Mouse (Mus musculus) C2C12 (cell line): ENCODE results near the gene Olfr1163. TPM values are rescaled to one million over a fixed set of nuclear protein-coding genes. Genes with fewer than 3 reads are reported as not detected.
"Not testable (repeated sequence)": the region's sequence is repeated elsewhere in the genome, so short reads cannot be mapped to it uniquely, and the experiment has no call there.

ENCODE experiments used
- H3K27me3 ChIP-seq: one replicate; pipeline ENCODE4 v1.6.1; 2011; ENCODE audit not compliant: control insufficient read depth, insufficient read depth, insufficient read length
- H3K36me3 ChIP-seq: one replicate; pipeline ENCODE4 v1.6.1; 2011; ENCODE audit not compliant: control insufficient read depth, insufficient read depth
- H3K4me3 ChIP-seq: one replicate; pipeline ENCODE4 v1.5.1; 2011; ENCODE audit warnings: mild to moderate bottlenecking, control low read depth; ENCODE audit not compliant: poor library complexity, insufficient read depth, severe bottlenecking
- H3K79me2 ChIP-seq: one replicate; pipeline ENCODE4 v1.6.1; 2011; ENCODE audit not compliant: control insufficient read depth, insufficient read depth
- H3K79me3 ChIP-seq: one replicate; pipeline ENCODE4 v1.6.1; 2011; ENCODE audit warnings: low read depth, control low read depth
- H3ac ChIP-seq: one replicate; pipeline ENCODE3; 2011; ENCODE audit warnings: low read depth; ENCODE audit not compliant: control insufficient read depth, insufficient read length
- CEBPB ChIP-seq: IDR thresholded peaks from one replicate; pipeline ENCODE4 v1.6.1; 2011; ENCODE audit warnings: low read depth, mild to moderate bottlenecking, control low read depth, moderate library complexity
- CTCF ChIP-seq: IDR thresholded peaks from one replicate; pipeline ENCODE4 v1.5.1; 2011; ENCODE audit not compliant: control insufficient read depth, insufficient read depth, insufficient read length
- FOSL1 ChIP-seq: IDR thresholded peaks from one replicate; pipeline ENCODE4 v1.8.0; 2011; ENCODE audit warnings: mild to moderate bottlenecking, low read length; ENCODE audit not compliant: poor library complexity, insufficient read depth, severe bottlenecking
- MAX ChIP-seq: IDR thresholded peaks from one replicate; pipeline ENCODE4 v1.6.1; 2011; ENCODE audit warnings: mild to moderate bottlenecking, control low read depth
- MYOD1 ChIP-seq: IDR thresholded peaks from one replicate; pipeline ENCODE4 v1.6.1; 2011; ENCODE audit warnings: low read depth; ENCODE audit not compliant: control insufficient read depth, insufficient read length
- MYOG ChIP-seq: IDR thresholded peaks from one replicate; pipeline ENCODE4 v1.6.1; 2011; ENCODE audit not compliant: control insufficient read depth, insufficient read length; ENCODE audit errors: extremely low read depth
- USF1 ChIP-seq: IDR thresholded peaks from one replicate; pipeline ENCODE4 v1.6.1; 2011; ENCODE audit warnings: low read depth, mild to moderate bottlenecking, control low read depth, moderate library complexity
- long read RNA-seq, 2 experiments: library from polyadenylated mRNA; unstranded; transcript quantifications; one replicate each; pipeline ENCODE4 v2.0.0; 2019 to 2020
- polyA plus RNA-seq: library from polyadenylated mRNA; unstranded; fragments of >200 nt; fragmentation: generic; extraction: Trizol; gene quantifications from one replicate; pipeline ENCODE4 v1.2.1, GENCODE M21; 2012; ENCODE audit warnings: missing spikeins

The Olfr1163 gene
- polyA plus RNA-seq, result not detected
- long read RNA-seq, experiment 1, result 0 reads
- long read RNA-seq, experiment 2, result 0 reads

GRCm38 (mm10) chr2:88071730-88072129 lies at the start of gene Olfr1163:
Gene Olfr1163 (minus strand): TSS chr2:88071830.
- no peaks in the 10 kb centered on the region for H3K79me2 ChIP-seq
- H3K79me3 ChIP-seq, result no peaks in the 10 kb centered on the region
- no peaks in the 10 kb centered on the region for H3K36me3 ChIP-seq
- H3K4me3 ChIP-seq, result no peak within 1 kb of the TSS
- no peak within 1 kb of the TSS for H3ac ChIP-seq
- no peaks in the 10 kb centered on the region for H3K27me3 ChIP-seq
- no peak for TF ChIP-seq USF1
- no peak for TF ChIP-seq CTCF
- TF ChIP-seq FOSL1, result no peak
- TF ChIP-seq MYOD1, result no peak
- no peak for TF ChIP-seq MAX
- TF ChIP-seq CEBPB, result no peak
- no peak for TF ChIP-seq MYOG

- Histone ChIP-seq H3K27me3 (no peaks in the 10 kb centered on the region), H3ac (no peak within 1 kb of the TSS), H3K79me3 (no peaks in the 10 kb centered on the region), H3K36me3 (no peaks in the 10 kb centered on the region), H3K4me3 (no peak within 1 kb of the TSS), H3K79me2 (no peaks in the 10 kb centered on the region)
- TF ChIP-seq USF1, result no peak
- TF ChIP-seq CTCF, result no peak
- no peak for TF ChIP-seq MAX
- TF ChIP-seq MYOG, result no peak
- TF ChIP-seq CEBPB, result no peak
These were observed 22.2 kb upstream of the Olfr1163 start, which contains the start of gene Olfr1164 for GRCm38 (mm10) chr2:88093866-88094265. Gene Olfr1164 (minus strand): TSS chr2:88093966.

- H3K79me3 ChIP-seq, result no peaks in the 10 kb centered on the region
- no peak overlapping the region for H3ac ChIP-seq
- TF ChIP-seq MAX (no peak), MYOG (no peak), MYOD1 (no peak), USF1 (no peak), CEBPB (no peak), FOSL1 (no peak), CTCF (no peak)
- H3K79me2 ChIP-seq, result no peaks in the 10 kb centered on the region
- H3K4me3 ChIP-seq, result no peak overlapping the region
- no peaks in the 10 kb centered on the region for H3K27me3 ChIP-seq
- no peaks in the 10 kb centered on the region for H3K36me3 ChIP-seq
These were observed 8.0 kb downstream of the Olfr1163 start for GRCm38 (mm10) chr2:88063587-88063986.

- Histone ChIP-seq H3K27me3 (no peaks in the 10 kb centered on the region), H3K36me3 (no peaks in the 10 kb centered on the region), H3K4me3 (no peak within 1 kb of the TSS), H3K79me2 (no peaks in the 10 kb centered on the region), H3K79me3 (no peaks in the 10 kb centered on the region), H3ac (no peak within 1 kb of the TSS)
- no peak for TF ChIP-seq MYOD1
- no peak for TF ChIP-seq CEBPB
- TF ChIP-seq CTCF, result no peak
- TF ChIP-seq MYOG, result no peak
- TF ChIP-seq FOSL1, result no peak
- no peak for TF ChIP-seq USF1
- no peak for TF ChIP-seq MAX
These were observed 20.6 kb downstream of the Olfr1163 start, which contains the start of gene Olfr1162 for GRCm38 (mm10) chr2:88051029-88051428. Gene Olfr1162 (minus strand): TSS chr2:88051129.

- no peak for TF ChIP-seq FOSL1
- no peak for TF ChIP-seq MYOG
- TF ChIP-seq CEBPB, result no peak
- no peak for TF ChIP-seq MAX
- TF ChIP-seq USF1, result no peak
- no peak for TF ChIP-seq CTCF
- no peak for TF ChIP-seq MYOD1
- no peak within 1 kb of the TSS for H3ac ChIP-seq
- H3K79me2 ChIP-seq, result no peaks in the 10 kb centered on the region
- no peaks in the 10 kb centered on the region for H3K36me3 ChIP-seq
- H3K27me3 ChIP-seq, result no peaks in the 10 kb centered on the region
- H3K79me3 ChIP-seq, result no peaks in the 10 kb centered on the region
- H3K4me3 ChIP-seq, result no peak within 1 kb of the TSS
These were observed 34.0 kb downstream of the Olfr1163 start, which contains the start of gene Olfr73 for GRCm38 (mm10) chr2:88037599-88037998. Gene Olfr73 (minus strand): TSS chr2:88037699.

GRCm38 (mm10) chr2:88022474-88022873 lies 49.2 kb downstream of the Olfr1163 start, which contains the start of gene Olfr1161:
Gene Olfr1161 (plus strand): TSS chr2:88022774.
- not testable (repeated sequence) for H3K79me3 ChIP-seq, H3ac ChIP-seq, H3K4me3 ChIP-seq, H3K27me3 ChIP-seq, H3K79me2 ChIP-seq, H3K36me3 ChIP-seq

Other genes with a start within 250 kb of the Olfr1163 start
- not detected for gene Olfr1148, start 241.3 kb downstream of the Olfr1163 start, polyA plus RNA-seq
- gene Olfr1150-ps1, start 227.8 kb downstream of the Olfr1163 start, polyA plus RNA-seq, result not detected
- not detected for gene Olfr1151, start 216.0 kb downstream of the Olfr1163 start, polyA plus RNA-seq
- not detected for gene Olfr1152, start 205.3 kb downstream of the Olfr1163 start, polyA plus RNA-seq
- gene Olfr1153, start 176.9 kb downstream of the Olfr1163 start, polyA plus RNA-seq, result not detected
- not detected for gene Olfr1154, start 166.7 kb downstream of the Olfr1163 start, polyA plus RNA-seq
- not detected for gene Olfr1155, start 126.7 kb downstream of the Olfr1163 start, polyA plus RNA-seq
- not detected for gene Olfr1156, start 118.7 kb downstream of the Olfr1163 start, polyA plus RNA-seq
- gene Olfr1157, start 103.5 kb downstream of the Olfr1163 start, polyA plus RNA-seq, result not detected
- gene Olfr74, start 97.2 kb downstream of the Olfr1163 start, polyA plus RNA-seq, result not detected
- gene Olfr1158, start 81.7 kb downstream of the Olfr1163 start, polyA plus RNA-seq, result not detected
- gene Olfr1160, start 63.6 kb downstream of the Olfr1163 start, polyA plus RNA-seq, result not detected
- not detected for gene Olfr1161, start 49.1 kb downstream of the Olfr1163 start, polyA plus RNA-seq
- gene Olfr73, start 34.1 kb downstream of the Olfr1163 start, polyA plus RNA-seq, result not detected
- gene Olfr1162, start 20.7 kb downstream of the Olfr1163 start, polyA plus RNA-seq, result not detected
- not detected for gene Olfr1164, start 22.1 kb upstream of the Olfr1163 start, polyA plus RNA-seq
- gene Olfr1166, start 56.4 kb upstream of the Olfr1163 start, polyA plus RNA-seq, result not detected
- gene Olfr1167, start 83.4 kb upstream of the Olfr1163 start, polyA plus RNA-seq, result not detected
- gene Olfr1168, start 110.0 kb upstream of the Olfr1163 start, polyA plus RNA-seq, result not detected
- not detected for gene Olfr1170, start 156.5 kb upstream of the Olfr1163 start, polyA plus RNA-seq
- gene Olfr1173, start 208.0 kb upstream of the Olfr1163 start, polyA plus RNA-seq, result not detected
- gene Olfr1174-ps, start 243.3 kb upstream of the Olfr1163 start, polyA plus RNA-seq, result not detected